Mouse (Mus musculus) right cerebral cortex, postnatal 4 days (tissue): Measurements from ENCODE around the gene Vsig10.

ENCODE experiments used
- DNase-seq: peaks from one replicate; pipeline ENCODE4 v3.0.0-alpha.2; 2022

Gene Vsig10

DNA sequence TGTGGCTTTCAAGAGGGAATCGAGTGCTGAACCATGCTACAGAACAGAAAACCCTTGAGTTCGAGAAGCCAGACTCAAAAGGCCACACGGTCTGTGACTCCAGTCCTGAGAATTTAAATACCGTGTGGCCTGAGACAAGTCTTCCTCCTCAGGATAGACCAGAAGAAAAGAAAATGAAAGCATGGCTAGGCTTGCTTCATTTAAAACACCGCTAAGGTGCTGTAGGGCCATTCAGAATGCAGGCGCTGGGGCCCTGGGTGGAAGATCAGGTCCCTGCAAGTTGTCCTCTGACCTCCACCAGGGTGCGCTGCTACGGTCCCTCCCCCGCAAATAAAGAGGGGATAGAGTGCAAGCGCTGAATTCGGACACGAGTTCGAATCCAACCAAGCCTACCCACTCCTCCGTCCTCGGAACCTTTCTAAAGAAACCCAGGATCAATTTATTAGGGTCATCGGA is 69.4 kb downstream of the Vsig10 start:
- peak; percentile 53 for DNase-seq

DNA sequence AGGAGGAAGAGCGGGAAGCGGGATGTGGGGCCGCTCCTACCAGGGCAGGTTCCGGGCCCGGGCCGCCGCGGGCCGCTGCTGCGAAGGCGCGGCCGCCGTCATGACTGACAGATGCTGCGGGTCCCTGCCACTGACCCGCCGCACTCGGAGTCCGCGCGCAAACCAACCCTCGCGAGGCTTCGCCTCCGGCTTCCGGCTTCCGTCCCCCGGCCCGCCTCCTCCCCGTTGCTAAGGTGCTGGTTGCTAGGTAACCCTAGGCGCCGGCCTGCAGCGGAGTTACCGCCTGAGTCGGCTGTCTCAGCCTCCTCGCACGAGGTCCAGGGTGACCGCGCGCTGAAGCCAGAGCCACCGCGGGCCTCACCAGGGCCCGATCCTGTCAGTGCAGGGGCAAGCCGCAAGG is 70.0 kb downstream of the Vsig10 start, which contains the start of gene Rfc5:
Gene Rfc5 (minus strand): TSS at position 171 of the 400 bp plus-strand sequence.
- DNase-seq, result peak; percentile 90

DNA sequence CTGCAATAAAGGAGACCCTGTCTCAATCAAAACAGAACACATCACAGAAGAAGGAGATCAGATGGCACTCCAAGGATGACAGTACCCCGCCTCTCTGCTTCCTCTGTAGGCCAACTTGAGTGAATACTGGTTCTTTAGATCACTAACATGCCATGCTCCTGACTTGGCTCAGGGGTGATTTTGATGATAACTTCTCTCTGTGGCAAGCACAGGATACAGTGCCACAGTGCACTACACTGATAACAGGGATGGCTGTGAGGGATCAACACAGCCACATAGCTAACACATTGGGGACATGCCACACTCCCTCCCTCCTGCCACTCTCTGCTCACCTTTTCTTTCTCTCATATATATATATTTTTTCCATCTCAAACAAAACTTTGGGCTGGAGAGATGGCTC is 72.0 kb downstream of the Vsig10 start:
- no peak for DNase-seq

DNA sequence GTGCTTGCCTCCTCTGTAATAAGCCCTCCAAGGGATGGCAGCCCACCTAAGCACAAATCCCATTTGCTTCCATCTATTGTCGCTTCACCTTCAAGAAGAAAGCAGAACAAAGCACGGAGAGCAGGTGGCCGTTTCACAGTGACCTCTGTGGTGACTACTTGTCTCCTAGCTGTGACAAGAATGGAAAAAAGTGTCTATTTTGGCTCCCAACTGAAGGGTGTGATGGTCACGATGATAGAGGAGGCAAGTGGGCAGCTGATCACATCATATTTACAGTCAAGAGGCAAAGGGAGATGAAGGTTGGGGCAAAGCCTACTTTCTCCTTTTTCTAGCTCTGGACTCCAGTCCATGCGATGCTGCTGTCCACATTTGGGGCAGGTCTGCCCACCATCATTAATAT is 77.0 kb downstream of the Vsig10 start:
- DNase-seq, result no peak

DNA sequence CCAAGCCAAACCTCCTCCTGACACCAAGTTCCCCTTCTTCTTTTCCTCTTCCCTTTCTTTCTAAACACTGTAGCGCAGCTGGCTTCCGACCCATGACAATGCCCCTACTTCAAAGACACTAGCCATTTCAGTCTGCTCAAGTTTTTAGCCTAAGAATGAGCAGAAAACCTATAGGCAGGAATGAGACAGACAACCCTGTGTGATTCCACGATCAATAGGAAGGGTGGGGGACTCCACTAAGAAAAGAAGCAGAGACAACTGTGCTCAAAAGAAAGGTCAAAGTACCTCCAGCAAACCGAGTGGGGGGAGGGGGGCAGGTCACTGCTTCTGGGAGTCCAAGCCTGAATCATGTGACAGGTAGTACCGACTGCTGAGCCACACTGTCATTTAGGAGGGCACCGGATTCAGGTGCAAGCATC is 77.7 kb downstream of the Vsig10 start:
- no peak for DNase-seq

DNA sequence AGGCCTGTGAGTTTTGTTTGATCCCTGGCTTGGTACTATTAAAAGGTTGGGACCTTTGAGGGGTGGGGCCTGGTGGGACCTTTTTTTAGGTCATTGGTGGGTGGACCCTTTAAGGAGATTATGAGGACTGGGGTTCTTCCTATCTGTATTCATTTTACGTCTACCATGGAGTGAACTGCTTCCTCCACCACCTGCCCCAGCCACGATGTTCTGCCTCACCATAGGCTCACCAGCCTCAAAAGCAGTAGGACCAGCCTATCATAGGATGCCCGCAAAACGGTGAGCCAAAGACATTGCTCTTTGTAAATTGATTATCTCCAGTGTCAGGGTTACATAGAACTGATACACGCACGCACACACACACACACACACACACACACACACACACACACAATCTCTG is 78.5 kb downstream of the Vsig10 start:
- DNase-seq, result no peak

DNA sequence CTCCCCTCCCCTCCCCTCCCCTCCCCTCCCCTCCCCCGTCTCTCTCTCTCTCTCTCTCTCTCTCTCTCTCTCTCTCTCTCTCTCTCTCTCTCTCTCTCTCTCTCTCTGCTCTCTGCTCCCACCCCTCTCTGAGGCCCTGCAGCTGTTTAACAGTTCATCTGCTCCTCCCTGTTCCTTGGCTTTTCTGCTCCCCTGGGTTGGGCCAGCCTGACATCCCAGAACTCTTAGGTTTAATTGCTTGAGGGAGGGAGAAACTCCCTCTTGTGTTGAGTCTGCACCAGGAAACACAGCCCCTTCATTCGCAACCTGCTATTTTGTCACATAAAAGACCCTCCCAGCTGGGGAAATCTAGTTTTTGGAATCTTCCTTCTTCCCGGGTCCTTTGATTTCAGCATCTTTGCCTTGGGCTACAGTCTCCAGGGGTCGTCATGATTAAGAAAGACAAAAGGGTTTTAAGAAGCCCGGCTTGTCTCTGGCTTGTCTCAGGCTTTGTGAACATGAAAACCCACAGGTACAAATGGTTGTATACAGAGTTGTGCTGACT is 79.2 kb downstream of the Vsig10 start:
- no peak for DNase-seq

DNA sequence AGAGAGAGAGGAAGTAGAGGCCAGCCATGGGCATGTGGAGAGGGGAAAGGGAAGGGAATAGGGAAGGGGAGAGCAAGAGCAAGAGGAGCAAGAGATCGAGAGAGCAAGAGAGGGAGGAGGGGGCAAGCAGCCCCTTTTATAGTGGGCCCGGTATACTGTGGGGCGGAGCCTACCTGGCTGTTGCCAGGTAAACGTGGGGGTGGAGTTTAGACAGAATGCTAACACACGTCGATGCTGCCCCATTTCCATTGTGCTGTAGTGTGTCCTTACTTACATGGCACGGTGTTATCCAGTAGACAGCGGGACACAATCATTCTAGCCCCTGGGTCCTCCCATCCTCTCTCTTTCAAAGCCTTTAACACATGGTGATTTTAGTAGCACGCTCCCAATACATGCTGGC is 80.4 kb downstream of the Vsig10 start:
- no peak for DNase-seq

DNA sequence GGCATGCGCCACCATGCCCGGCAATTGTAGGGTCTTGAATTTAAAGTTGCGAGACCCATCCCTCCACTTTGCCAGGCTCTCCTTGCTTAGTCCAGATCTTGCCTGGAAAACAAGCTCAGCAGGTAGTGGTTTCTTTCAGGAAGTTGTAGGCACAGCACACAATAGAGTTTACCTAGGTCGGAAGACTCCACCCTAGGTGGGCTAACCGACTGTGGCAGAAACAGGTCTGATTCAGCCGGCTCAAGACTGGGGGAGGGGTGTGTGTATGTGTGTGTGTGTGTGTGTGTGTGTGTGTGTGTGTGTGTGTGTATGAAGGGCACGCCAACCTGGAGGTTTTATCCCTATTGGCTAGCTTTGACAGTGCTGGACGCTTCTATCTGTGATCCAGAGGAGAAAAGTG is 84.7 kb downstream of the Vsig10 start:
- no peak for DNase-seq
